Mouse (Mus musculus) liver, adult 2 months (tissue): Measurements from ENCODE around the gene Ndufc2.

ENCODE experiments used
- CTCF ChIP-seq: fragments of 200-500 bp; IDR thresholded peaks from 2 replicates; pipeline ENCODE4 v1.5.1; 2011; ENCODE audit warnings: low read depth, low read length, control low read depth
- POLR2A ChIP-seq: fragments of 200-500 bp; IDR thresholded peaks from 2 replicates; pipeline ENCODE4 v1.6.1; 2011; ENCODE audit warnings: low read length, control low read depth; ENCODE audit not compliant: insufficient read depth; ENCODE audit errors: extremely low read depth

DNA sequence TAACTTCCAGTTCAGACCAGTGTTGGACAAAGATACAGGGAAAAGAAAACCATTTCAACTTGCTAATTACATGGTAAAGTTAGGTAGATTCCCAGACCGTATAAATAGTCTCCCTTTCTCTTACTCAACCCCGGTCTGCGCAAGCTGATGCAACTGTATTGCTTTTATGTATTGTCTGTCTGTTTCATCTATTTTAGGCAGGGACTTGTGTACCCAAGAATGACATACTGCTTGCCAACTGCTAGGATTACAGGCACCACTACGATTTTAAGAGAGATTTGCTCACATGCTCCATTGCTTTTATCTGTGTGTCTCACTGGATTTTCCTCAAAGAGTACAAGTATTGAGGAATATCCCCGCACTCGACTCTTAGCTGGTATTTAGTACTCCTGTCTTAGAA lies 860 bp upstream of the Ndufc2 start:
- no peak for TF ChIP-seq CTCF
- TF ChIP-seq POLR2A = no peak
